Mouse (Mus musculus) lung, adult 2 months (tissue): Measurements from ENCODE around the gene Rabep2. TPM values are rescaled to one million over a fixed set of nuclear protein-coding genes. Genes with fewer than 3 reads are reported as not detected.

ENCODE experiments used
- DNase-seq: peaks from one replicate; pipeline ENCODE4 v3.0.0; 2022
- H3K4me1 ChIP-seq: fragments of 200-500 bp; 2 replicates; pipeline ENCODE4 v1.6.1; 2011; ENCODE audit warnings: low read length; ENCODE audit not compliant: control insufficient read depth, insufficient read depth
- H3K4me3 ChIP-seq: fragments of 200-500 bp; replicated peaks from 2 replicates; pipeline ENCODE3; 2011; ENCODE audit warnings: low read depth, mild to moderate bottlenecking, control low read depth, low read length; ENCODE audit errors: extremely low read depth
- CTCF ChIP-seq: fragments of 200-500 bp; IDR thresholded peaks from 2 replicates; pipeline ENCODE4 v1.5.1; 2011; ENCODE audit warnings: mild to moderate bottlenecking, low read length, control low read depth; ENCODE audit not compliant: insufficient read depth
- POLR2A ChIP-seq: fragments of 200-500 bp; IDR thresholded peaks from 2 replicates; pipeline ENCODE4 v1.6.1; 2011; ENCODE audit warnings: low read depth, mild to moderate bottlenecking, control low read depth, low read length, borderline replicate concordance; ENCODE audit errors: extremely low read depth
- WGBS: fragments of 180-500 bp; shearing (Covaris S2); methylation state at CpG from one replicate; pipeline ENCODE4 v1.1.7; 2018; 5-methylcytosine and 5-hydroxymethylcytosine counted together
- polyA plus RNA-seq: library from polyadenylated mRNA; depleted of rRNA; stranded (reverse); fragments of >200 nt; gene quantifications from 2 replicates; pipeline ENCODE4 v1.2.3, GENCODE M21; 2012

The Rabep2 gene
- polyA plus RNA-seq, 1 experiment, result 33.2 TPM

DNA sequence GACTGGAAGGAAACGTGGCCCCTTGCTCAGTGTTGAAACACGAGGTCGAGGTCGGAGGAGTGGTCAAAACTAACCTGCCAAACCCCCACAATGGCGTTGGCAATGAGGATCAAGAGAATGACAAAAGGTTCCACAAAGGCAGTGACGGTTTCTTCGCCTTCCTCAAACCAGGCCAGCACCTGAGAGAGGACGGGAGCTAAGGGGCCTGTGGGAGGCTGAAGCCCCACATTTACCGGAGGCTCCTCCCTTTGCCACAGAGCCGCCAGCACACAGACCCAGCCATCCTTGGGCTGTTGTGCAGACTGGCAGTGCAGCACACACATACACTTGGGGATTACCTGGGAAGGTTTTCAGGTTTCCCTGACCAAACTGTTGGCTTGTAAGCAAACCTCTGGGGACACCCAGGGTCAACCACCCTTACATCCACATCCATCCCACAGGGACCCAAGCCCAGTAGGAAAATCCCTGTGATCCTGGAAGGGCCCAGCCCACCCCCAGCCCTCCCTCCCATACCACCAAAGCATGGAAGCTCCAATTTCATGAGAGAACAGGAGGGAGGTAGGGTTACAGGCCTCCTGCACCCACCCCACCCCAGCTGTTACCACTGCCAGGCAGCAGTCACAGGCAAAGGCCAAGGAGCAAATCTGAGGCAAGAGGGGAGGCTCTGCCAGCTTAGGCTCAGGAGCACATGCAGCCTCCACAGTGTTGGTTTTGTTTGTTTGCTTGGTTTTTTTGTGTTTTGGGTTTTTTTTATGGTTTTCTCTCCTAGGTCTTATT, 32.3 kb downstream of the Rabep2 start:
- WGBS, result 48% methylated on average over 10 of the region's 10 CpGs
- DNase-seq, result no peak
- TF ChIP-seq CTCF, result no peak
- no peak for TF ChIP-seq POLR2A
- Histone ChIP-seq H3K4me1 (no peaks in the 10 kb centered on the region), H3K4me3 (no peak overlapping the region)

DNA sequence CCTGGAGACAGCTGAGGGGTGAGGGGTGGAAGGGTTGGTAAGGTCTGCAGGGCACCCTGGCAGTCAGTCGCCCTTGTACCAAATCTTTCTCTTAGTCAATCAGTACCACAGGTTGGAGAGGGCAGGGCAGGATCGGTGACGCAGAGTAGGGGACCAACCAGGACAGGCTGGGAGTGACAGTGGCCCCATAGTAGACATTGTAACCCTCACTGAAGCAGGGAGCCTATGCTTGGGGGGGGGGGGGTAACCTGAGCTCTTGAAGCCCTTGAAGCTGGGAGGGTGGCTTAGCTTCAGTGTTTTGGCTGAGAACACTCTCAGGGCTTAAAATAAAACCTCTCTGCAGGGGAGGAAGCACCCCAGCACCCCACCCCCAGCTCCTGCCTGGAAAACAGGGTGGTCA, 33.1 kb downstream of the Rabep2 start:
- 70% methylated on average over 3 of the region's 3 CpGs for WGBS
- DNase-seq, result no peak
- Histone ChIP-seq H3K4me1 (peaks cover 4% of the 10 kb centered on the region; the same call in 1 of the 2 replicates), H3K4me3 (no peak overlapping the region)
- TF ChIP-seq POLR2A (no peak), CTCF (no peak)

DNA sequence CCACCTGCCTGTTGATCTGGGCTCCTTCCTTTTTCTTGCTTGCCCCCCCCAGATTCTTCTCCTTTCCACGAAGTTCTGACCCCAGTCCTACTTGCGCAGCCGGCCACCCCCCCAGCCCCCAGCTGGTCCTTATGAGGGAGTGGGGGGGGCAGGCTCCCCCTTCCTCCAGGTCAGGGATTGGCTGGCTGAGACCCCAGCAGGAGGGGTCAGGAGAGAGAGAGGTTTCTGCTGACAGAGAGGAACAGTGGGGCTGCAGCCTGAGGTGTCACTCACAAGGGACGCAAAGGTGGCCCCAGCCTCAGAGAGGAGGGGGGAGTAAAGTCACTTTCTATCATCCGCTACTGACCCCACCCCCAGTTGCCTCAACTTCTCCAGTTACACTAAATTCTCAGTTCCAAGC, 34.4 kb downstream of the Rabep2 start, which contains the start of gene Atp2a1:
Gene Atp2a1, minus strand, starts transcription at position 105 of the 400 bp plus-strand sequence.
- TF ChIP-seq CTCF (no peak), POLR2A (no peak)

DNA sequence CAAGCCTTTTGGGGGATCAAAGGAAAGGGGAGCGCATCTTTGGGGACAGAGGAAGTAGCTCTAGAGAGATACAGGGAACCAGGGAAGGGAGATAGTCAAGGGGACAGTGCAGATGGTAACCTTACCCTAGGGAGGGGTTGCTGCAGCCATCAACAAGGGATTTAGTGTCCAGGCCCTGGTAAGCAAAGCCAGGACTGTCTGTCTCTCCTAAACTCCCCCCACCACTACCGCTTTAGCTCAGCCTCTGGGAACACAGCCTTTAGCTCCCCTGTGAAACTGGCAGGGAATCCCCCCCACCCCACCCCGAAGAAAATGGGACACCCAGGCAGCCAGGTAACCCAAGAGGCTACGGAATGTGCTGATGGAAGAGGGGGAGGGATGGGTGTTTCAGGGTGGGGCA, 35.0 kb downstream of the Rabep2 start:
- no peak for DNase-seq
- H3K4me1 ChIP-seq, result peaks cover 4% of the 10 kb centered on the region; the same call in 1 of the 2 replicates
- WGBS, result 52% methylated on average over 4 of the region's 4 CpGs
- H3K4me3 ChIP-seq, result no peak overlapping the region
- TF ChIP-seq CTCF (no peak), POLR2A (no peak)

More for the DNA sequence above, 34.4 kb downstream of the Rabep2 start, which contains the start of gene Atp2a1:
- DNase-seq, result no peak
- Histone ChIP-seq H3K4me3 (no peak within 1 kb of the TSS), H3K4me1 (peaks cover 4% of the 10 kb centered on the region; the same call in 1 of the 2 replicates)
- WGBS, result 60% methylated on average over 5 of the region's 5 CpGs

DNA sequence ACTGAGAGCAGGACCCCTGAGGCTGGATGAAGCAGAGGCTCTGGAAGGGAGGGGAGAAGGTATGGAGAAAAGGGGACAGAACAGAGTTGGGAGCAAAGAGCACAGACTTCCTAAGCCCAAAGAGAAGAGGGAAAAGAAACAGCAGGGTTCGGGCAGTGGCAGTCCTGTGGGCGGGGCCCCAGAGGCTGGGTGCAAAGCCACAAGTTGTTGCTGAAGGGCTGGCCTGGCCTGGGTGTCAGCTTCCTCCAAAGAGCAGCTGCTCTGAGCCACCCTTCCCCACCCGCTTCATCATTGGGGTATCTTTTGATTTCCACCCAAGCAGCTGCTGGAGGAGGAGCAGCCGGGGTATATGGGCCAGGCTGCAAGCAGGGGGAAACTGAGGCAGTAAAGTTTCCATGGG, 35.6 kb downstream of the Rabep2 start:
- no peak overlapping the region for H3K4me3 ChIP-seq
- H3K4me1 ChIP-seq, result peaks cover 4% of the 10 kb centered on the region; the same call in 1 of the 2 replicates
- no peak for DNase-seq
- TF ChIP-seq POLR2A (no peak), CTCF (no peak)
- WGBS, result 55% methylated on average over 4 of the region's 4 CpGs

DNA sequence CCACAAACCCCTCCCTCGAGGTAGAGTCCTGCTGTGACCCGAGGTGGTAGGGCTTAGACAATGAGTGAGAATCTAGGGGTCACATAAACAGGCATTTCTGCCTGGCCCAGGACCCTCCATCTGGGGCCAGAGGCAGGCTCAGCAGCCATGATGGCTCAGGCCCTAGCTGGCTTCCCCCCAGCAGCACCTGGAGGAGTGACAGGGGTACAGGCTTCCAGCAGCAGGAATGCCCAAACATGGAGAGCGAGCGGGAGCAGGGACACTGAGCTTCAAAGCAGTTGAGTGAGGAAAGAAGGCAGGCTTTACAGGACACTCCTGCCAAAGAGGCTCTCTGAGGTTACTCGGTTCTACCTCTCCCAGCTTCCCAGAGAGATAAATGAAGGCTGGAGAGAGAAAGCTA, 36.3 kb downstream of the Rabep2 start:
- peaks cover 4% of the 10 kb centered on the region; the same call in 1 of the 2 replicates for H3K4me1 ChIP-seq
- TF ChIP-seq POLR2A (no peak), CTCF (no peak)
- WGBS, result 51% methylated on average over 5 of the region's 5 CpGs
- no peak overlapping the region for H3K4me3 ChIP-seq
- DNase-seq, result no peak

DNA sequence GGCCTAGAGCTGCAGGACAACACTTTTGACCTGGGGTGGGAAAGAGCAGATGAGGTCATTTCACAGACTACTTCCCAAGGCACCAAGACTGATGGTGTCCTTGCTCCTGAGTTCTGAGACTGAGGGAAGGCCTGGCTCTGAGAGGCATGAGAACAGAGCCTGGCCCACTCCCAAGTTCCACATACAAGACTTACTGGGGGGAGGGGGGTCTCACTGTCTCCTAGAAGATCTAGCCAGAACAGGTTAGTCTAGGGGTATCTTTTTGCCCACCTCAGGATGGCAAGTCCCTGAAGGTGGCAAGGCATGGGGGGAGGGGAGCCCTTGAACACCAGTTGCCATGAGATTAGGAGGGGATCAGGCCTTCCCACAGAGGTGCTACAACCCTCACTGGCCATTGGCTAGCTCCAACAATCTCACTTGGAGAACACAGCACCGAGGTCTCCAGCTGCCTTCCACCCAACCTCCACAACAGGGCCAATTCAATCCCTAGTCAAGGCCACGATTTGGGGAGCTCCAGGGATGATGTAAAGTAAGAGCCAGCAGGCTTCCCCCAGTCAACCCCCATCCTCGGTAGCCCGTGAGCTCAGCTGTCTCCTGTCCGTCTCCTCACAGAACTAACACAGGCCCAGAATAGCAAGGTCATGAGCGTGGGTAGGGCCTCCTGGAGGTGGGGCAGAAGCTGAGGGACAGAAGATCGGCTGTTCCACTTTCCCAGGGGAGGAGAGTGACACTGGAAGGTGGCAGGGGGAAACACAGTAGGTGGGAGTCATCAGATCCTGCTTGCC, 36.9 kb downstream of the Rabep2 start:
- TF ChIP-seq POLR2A, result no peak
- TF ChIP-seq CTCF, result no peak
- Histone ChIP-seq H3K4me3 (no peak overlapping the region), H3K4me1 (peaks cover 4% of the 10 kb centered on the region; the same call in 1 of the 2 replicates)
- 33% methylated on average over 7 of the region's 7 CpGs for WGBS
- DNase-seq, result no peak

DNA sequence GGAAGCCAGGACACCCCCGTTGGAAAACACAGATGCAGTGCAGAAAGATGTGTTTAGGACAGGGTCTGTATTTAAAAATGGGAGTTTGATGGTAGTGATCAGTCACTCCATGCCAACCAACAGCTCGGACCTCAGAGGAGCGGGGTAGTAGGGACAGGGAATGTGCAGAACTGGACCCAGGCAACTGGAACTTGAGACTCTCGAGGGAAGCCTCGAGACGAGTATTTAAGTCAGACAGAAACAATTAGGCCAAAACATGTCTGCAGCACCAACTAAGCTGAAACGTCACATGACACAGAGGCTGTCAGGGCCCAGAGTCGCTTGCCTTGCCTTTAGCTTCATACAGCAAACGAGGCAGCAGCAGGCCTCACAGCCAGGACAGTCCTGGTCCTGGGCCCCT, 37.6 kb downstream of the Rabep2 start:
- 60% methylated on average over 9 of the region's 9 CpGs for WGBS
- H3K4me3 ChIP-seq, result no peak overlapping the region
- TF ChIP-seq CTCF, result no peak
- DNase-seq, result no peak
- H3K4me1 ChIP-seq, result peaks cover 4% of the 10 kb centered on the region; the same call in 1 of the 2 replicates

DNA sequence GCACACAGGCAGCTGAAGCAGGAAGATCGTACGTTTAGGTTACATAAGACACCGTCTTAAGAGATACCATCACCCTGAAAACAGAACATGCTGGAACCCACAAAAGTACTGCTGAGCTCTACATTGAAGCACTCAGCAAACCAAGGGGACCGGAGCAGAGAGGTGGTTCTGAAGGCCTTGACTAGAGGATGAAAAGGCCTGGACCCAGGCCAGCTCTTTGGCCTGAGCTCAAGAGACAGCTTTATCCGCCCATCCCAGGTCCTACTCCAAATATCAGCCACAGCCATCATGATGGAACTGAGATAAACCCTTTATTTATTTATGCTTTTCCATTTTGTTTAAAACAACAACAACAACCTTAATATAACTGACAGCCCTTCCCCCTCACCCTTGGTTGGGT, 38.1 kb downstream of the Rabep2 start:
- 64% methylated on average over 5 of the region's 5 CpGs for whole genome bisulfite sequencing
- no peak for DNase-seq
- Histone ChIP-seq H3K4me3 (no peak overlapping the region), H3K4me1 (peaks cover 4% of the 10 kb centered on the region; the same call in 1 of the 2 replicates)
- TF ChIP-seq CTCF, result no peak
- TF ChIP-seq POLR2A, result no peak
